In the genomic region with DNA sequence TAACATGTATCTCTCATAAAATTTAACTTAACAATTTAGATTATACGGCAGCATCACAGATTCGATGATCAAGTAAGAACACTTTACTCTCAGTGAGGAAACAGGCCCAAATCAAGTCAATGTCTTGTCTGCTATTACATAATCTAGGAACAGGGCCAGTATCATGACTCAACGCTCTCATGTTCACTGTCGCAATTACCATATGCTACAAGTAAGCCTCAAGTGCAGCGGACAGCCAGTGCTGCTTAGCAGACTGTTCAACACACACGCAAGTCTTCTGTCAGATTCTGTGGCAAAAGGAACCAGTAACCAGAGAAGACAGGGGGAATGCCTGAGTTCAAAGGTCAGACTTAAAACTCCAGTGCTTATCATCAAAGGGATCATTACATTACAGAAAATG, we compare ENCODE assay signal across 9 mouse cellular contexts. TPM values are rescaled to one million over a fixed set of nuclear protein-coding genes. Genes with fewer than 3 reads are reported as not detected.
A peak's percentile ranks its signal among the peaks of the same experiment; 100 is the strongest.
DNase-seq lines count a peak whose midpoint lies in the region; ATAC-seq and TF ChIP-seq lines count a peak whose summit lies in the region.
"Had no signal": no experiment of that assay in that cellular context is flagged by ENCODE, and none has a peak within 500 bp of the region (broad histone marks: within the 10 kb centered on the region; RNA-seq: fewer than 3 reads in every experiment).

No protein-coding gene starts in this region.

- H3K4me1 ChIP-seq in embryonic fibroblast, embryonic 13.5 days (ENCODE audit: control insufficient read depth, insufficient read depth, low read length), result 0 out of 2 replicates have a peak, but pooled peaks cover 5% of the 10 kb centered on the region
- H3K4me1 ChIP-seq: limb, embryonic 12.5 days had no signal

- TF ChIP-seq CTCF in embryonic fibroblast, embryonic 13.5 days (IDR thresholded peaks at IDR 0.05; ENCODE audit: borderline replicate concordance, insufficient read depth, low read length), result no peak

- TF ChIP-seq POLR2A in embryonic fibroblast, embryonic 13.5 days (IDR thresholded peaks at IDR 0.05; ENCODE audit: low read depth, low read length), result 0 out of 2 replicates have a peak, but pooled peaks have one; percentile 20

- peak; percentile 69 to 92 for DNase-seq in layer of hippocampus, adult 18-20 months (ENCODE audit: low spot score in 2 of 2)
- no peak for DNase-seq in layer of hippocampus, postnatal 10 days (ENCODE audit: low spot score in 2 of 2)
- DNase-seq in adrenal gland, postnatal 25 days, result peak; percentile 21
- peak; percentile 14 for DNase-seq in induced T-regulatory cell, adult 2 months (ENCODE audit: low read depth)
- no peak for DNase-seq in kidney, postnatal 25 days
- DNase-seq in thymus, postnatal 25 days, result no peak

- no peak overlapping the region for H3K4me3 ChIP-seq in embryonic fibroblast, embryonic 13.5 days (ENCODE audit: insufficient read depth, low read length)
- H3K4me3 ChIP-seq: limb, embryonic 12.5 days had no signal

- ATAC-seq in megakaryocyte progenitor cell, adult 5-6 weeks (replicated peaks; ENCODE audit: poor library complexity), result peak; percentile 99

- no peak overlapping the region for H3K27ac ChIP-seq in embryonic fibroblast, embryonic 13.5 days (ENCODE audit: insufficient read depth, low read length)
- H3K27ac ChIP-seq: limb, embryonic 12.5 days had no signal

RNA-seq across cellular contexts. Expression of a gene that starts 20.1 kb away (rescaled TPM):
- 10 to 100 TPM; 27.1 to 27.6 TPM for total RNA-seq in layer of hippocampus, adult 18-20 months (2021)
- 10 to 100 TPM; 34.8 to 35.3 TPM for total RNA-seq in layer of hippocampus, postnatal 10 days (2021)
- total RNA-seq in adrenal gland, postnatal 25 days (2021), result 93.9 and 106 TPM in 2 replicates
- 122 and 126 TPM in 2 replicates for polyA plus RNA-seq in embryonic fibroblast, embryonic 13.5 days (2011; ENCODE audit: insufficient read length, low read depth, missing spikeins)
- total RNA-seq in megakaryocyte progenitor cell, adult 5-6 weeks (2015), result 12.0 and 13.2 TPM in 2 replicates
- total RNA-seq in megakaryocyte progenitor cell, adult 5-6 weeks (2017), result 10.1 and 11.3 TPM in 2 replicates

RNA-seq across cellular contexts. Expression of a gene that starts 45.4 kb away (rescaled TPM):
- total RNA-seq in layer of hippocampus, adult 18-20 months (2021), result 10 to 100 TPM; 67.1 to 67.7 TPM
- 10 to 100 TPM; 36.2 to 38.8 TPM for total RNA-seq in layer of hippocampus, postnatal 10 days (2021)
- total RNA-seq in adrenal gland, postnatal 25 days (2021), result 48.4 and 56.4 TPM in 2 replicates
- polyA plus RNA-seq in embryonic fibroblast, embryonic 13.5 days (2011; ENCODE audit: insufficient read length, low read depth, missing spikeins), result 34.8 and 36.0 TPM in 2 replicates
- 33.8 and 35.2 TPM in 2 replicates for total RNA-seq in megakaryocyte progenitor cell, adult 5-6 weeks (2015)
- 92.5 and 96.5 TPM in 2 replicates for total RNA-seq in megakaryocyte progenitor cell, adult 5-6 weeks (2017)

Comparison
In these comparisons a context has a peak if more than half of its experiments do, and no peak if none do; other contexts are left out.
1. DNase-seq: peak in layer of hippocampus, adult 18-20 months (2 of 2), adrenal gland, postnatal 25 days (single experiment) and induced T-regulatory cell, adult 2 months (single experiment); none in layer of hippocampus, postnatal 10 days (0 of 2), kidney, postnatal 25 days (0 of 2) and thymus, postnatal 25 days (single experiment).